Mouse (Mus musculus): ENCODE data around the gene C1qtnf1. TPM values are rescaled to one million over a fixed set of nuclear protein-coding genes. Genes with fewer than 3 reads are reported as not detected.

C1qtnf1 gene
- polyA plus RNA-seq, 1 experiment, result 9.8 TPM

DNA sequence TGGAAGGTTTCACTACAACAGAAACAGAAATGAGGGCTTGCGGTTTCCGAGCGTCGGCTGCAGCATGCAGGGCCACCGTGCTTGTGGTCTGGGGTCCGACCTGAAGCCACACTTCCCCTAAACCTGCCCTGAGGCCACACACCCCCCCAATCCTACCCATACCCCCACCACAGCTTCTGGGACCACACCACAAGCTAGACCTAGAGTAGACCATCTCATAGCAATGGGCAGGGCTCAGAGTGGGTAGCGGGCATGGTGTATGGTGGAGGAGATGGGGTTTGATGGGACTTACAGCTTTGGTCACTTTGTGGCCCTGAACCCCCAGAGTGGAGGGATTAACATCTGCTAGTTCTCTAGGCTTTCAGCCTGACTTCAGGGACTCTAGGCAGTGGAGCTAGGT is 63.2 kb downstream of the C1qtnf1 start:
- peaks cover 91% of the 10 kb centered on the region for H3K27me3 ChIP-seq (ENCODE audit: control insufficient read depth, insufficient read depth, insufficient read length)
- no peaks in the 10 kb centered on the region for H3K36me3 ChIP-seq (ENCODE audit: control insufficient read depth, insufficient read depth)
- H3K4me2 ChIP-seq (ENCODE audit: low read depth), result no peak overlapping the region
- no peak overlapping the region for H3ac ChIP-seq (ENCODE audit: control insufficient read depth, insufficient read length)
- no peak for TF ChIP-seq POLR2A (IDR thresholded peaks at IDR 0.05; ENCODE audit: insufficient read length, low read depth)
- no peak for TF ChIP-seq E2F4 (IDR thresholded peaks at IDR 0.05; ENCODE audit: insufficient read depth)
- no peak for TF ChIP-seq SRF (IDR thresholded peaks at IDR 0.05; ENCODE audit: control insufficient read depth, insufficient read length, low read depth)
- TF ChIP-seq MYOG (IDR thresholded peaks at IDR 0.05; ENCODE audit: control insufficient read depth in 1 of 3, insufficient read depth in 1 of 3, insufficient read length in 2 of 3, low read depth in 2 of 3), result no peak
- no peak for TF ChIP-seq REST (IDR thresholded peaks at IDR 0.05; ENCODE audit: insufficient read depth, insufficient read length)
- no peak for TF ChIP-seq POLR2AphosphoS2 (IDR thresholded peaks at IDR 0.05; ENCODE audit: insufficient read length, low read depth)
- no peak overlapping the region for H3K4me3 ChIP-seq
- H3K79me2 ChIP-seq (ENCODE audit: control insufficient read depth, insufficient read depth), result no peaks in the 10 kb centered on the region

DNA sequence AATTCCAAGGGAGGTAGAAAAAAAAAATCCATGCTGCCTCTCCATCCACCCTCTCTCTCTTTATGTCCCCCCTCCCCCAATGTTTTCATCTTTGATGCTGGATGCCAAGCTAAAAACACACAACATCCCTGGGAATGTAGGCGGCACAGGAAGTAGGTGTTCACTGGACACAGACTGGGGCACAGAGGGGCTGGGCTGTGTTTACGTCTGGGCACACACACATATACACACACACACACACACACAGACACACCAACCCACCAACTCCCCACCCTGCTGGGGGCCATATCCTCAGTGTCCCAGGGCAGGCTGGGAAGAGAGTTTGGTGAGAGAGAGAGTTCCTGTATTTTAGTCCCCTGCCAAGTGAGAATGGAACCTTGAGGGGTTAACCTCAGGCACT is 65.5 kb downstream of the C1qtnf1 start:
- Histone ChIP-seq H3ac (ENCODE audit: control insufficient read depth, insufficient read length) (no peak overlapping the region), H3K36me3 (ENCODE audit: control insufficient read depth, insufficient read depth) (no peaks in the 10 kb centered on the region), H3K79me2 (ENCODE audit: control insufficient read depth, insufficient read depth) (no peaks in the 10 kb centered on the region), H3K4me2 (ENCODE audit: low read depth) (no peak overlapping the region), H3K4me3 (no peak overlapping the region), H3K27me3 (ENCODE audit: control insufficient read depth, insufficient read depth, insufficient read length) (peaks cover 97% of the 10 kb centered on the region)
- TF ChIP-seq POLR2A (IDR thresholded peaks at IDR 0.05; ENCODE audit: insufficient read length, low read depth) (no peak), SRF (IDR thresholded peaks at IDR 0.05; ENCODE audit: control insufficient read depth, insufficient read length, low read depth) (no peak), TCF12 (IDR thresholded peaks at IDR 0.05; ENCODE audit: insufficient read depth, poor library complexity, severe bottlenecking) (no peak), CEBPB (IDR thresholded peaks at IDR 0.05; ENCODE audit: insufficient read depth, poor library complexity, severe bottlenecking) (no peak), E2F4 (IDR thresholded peaks at IDR 0.05; ENCODE audit: insufficient read depth) (no peak), REST (IDR thresholded peaks at IDR 0.05; ENCODE audit: insufficient read depth, insufficient read length) (no peak)

DNA sequence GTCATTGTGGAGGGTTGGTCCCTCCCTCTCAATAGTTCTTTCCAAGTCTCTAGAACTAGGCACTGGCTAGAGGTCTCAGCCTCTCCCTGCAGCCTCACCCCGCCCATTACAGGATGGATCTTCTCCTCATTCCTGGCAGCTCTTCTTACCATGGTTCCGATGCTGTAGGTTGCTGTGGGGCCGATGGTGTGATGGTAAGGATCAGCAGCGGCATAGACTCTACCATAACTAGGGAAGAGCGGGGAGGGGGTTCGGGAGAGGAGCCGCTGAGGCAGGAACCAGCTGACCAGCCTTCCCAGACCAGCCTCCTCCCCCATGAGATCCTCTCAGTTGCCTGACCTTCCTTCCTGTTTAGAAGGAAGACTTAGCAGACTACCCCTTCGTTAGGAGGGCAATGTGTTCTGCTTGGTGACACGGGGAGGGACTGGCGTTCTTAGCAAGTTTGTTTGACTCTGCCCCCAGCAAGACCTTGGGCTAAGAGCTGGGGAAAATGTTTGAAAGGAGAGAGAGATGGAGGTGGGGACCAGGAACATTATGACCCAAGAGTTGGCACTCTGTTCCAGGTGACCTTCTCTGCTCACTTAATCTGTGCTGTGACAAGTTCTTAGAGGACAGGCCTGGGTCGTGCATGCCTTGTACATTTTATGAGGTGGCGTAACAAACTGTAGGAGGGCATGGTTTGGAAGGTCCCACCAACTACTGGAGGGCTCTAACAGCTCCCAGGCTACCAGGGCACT is 66.2 kb downstream of the C1qtnf1 start:
- Histone ChIP-seq H3K27me3 (ENCODE audit: control insufficient read depth, insufficient read depth, insufficient read length) (peaks cover 97% of the 10 kb centered on the region), H3K79me2 (ENCODE audit: control insufficient read depth, insufficient read depth) (no peaks in the 10 kb centered on the region)

GRCm38 (mm10) chr11:118495065-118495464 is 67.1 kb downstream of the C1qtnf1 start:
- H3K79me2 ChIP-seq (ENCODE audit: control insufficient read depth, insufficient read depth), result no peaks in the 10 kb centered on the region
- no peaks in the 10 kb centered on the region for H3K36me3 ChIP-seq (ENCODE audit: control insufficient read depth, insufficient read depth)
- no peak overlapping the region for H3ac ChIP-seq (ENCODE audit: control insufficient read depth, insufficient read length)
- TF ChIP-seq USF1 (IDR thresholded peaks at IDR 0.05; ENCODE audit: low read depth) (no peak), SRF (IDR thresholded peaks at IDR 0.05; ENCODE audit: control insufficient read depth, insufficient read length, low read depth) (no peak), MYOD1 (IDR thresholded peaks at IDR 0.05; ENCODE audit: control insufficient read depth in 1 of 3, insufficient read length in 2 of 3, low read depth in 2 of 3) (no peak), TCF3 (IDR thresholded peaks at IDR 0.05; ENCODE audit: insufficient read length, low read depth) (no peak), POLR2AphosphoS2 (IDR thresholded peaks at IDR 0.05; ENCODE audit: insufficient read length, low read depth) (no peak), TCF12 (IDR thresholded peaks at IDR 0.05; ENCODE audit: insufficient read depth, poor library complexity, severe bottlenecking) (no peak), MAX (IDR thresholded peaks at IDR 0.05; ENCODE audit: low read depth) (no peak), CEBPB (IDR thresholded peaks at IDR 0.05; ENCODE audit: insufficient read depth, poor library complexity, severe bottlenecking) (no peak), E2F4 (IDR thresholded peaks at IDR 0.05; ENCODE audit: insufficient read depth) (no peak), POLR2A (IDR thresholded peaks at IDR 0.05; ENCODE audit: insufficient read length, low read depth) (no peak), REST (IDR thresholded peaks at IDR 0.05; ENCODE audit: insufficient read depth, insufficient read length) (no peak), MYOG (IDR thresholded peaks at IDR 0.05; ENCODE audit: control insufficient read depth in 1 of 3, insufficient read depth in 1 of 3, insufficient read length in 2 of 3, low read depth in 2 of 3) (no peak)
- no peak overlapping the region for H3K4me2 ChIP-seq (ENCODE audit: low read depth)
- H3K27me3 ChIP-seq (ENCODE audit: control insufficient read depth, insufficient read depth, insufficient read length), result peaks cover 98% of the 10 kb centered on the region
- H3K4me3 ChIP-seq, result no peak overlapping the region

More for the DNA sequence above, 66.2 kb downstream of the C1qtnf1 start:
- TF ChIP-seq MAX (IDR thresholded peaks at IDR 0.05; ENCODE audit: low read depth), result no peak
- TF ChIP-seq TCF12 (IDR thresholded peaks at IDR 0.05; ENCODE audit: insufficient read depth, poor library complexity, severe bottlenecking), result no peak
- TF ChIP-seq SRF (IDR thresholded peaks at IDR 0.05; ENCODE audit: control insufficient read depth, insufficient read length, low read depth), result no peak
- no peak for TF ChIP-seq USF1 (IDR thresholded peaks at IDR 0.05; ENCODE audit: low read depth)
- TF ChIP-seq MYOG (IDR thresholded peaks at IDR 0.05; ENCODE audit: control insufficient read depth in 1 of 3, insufficient read depth in 1 of 3, insufficient read length in 2 of 3, low read depth in 2 of 3), result no peak
- TF ChIP-seq REST (IDR thresholded peaks at IDR 0.05; ENCODE audit: insufficient read depth, insufficient read length), result no peak
- no peak for TF ChIP-seq MYOD1 (IDR thresholded peaks at IDR 0.05; ENCODE audit: control insufficient read depth in 1 of 3, insufficient read length in 2 of 3, low read depth in 2 of 3)
- no peak for TF ChIP-seq CEBPB (IDR thresholded peaks at IDR 0.05; ENCODE audit: insufficient read depth, poor library complexity, severe bottlenecking)
- Histone ChIP-seq H3K4me2 (ENCODE audit: low read depth) (no peak overlapping the region), H3K4me3 (no peak overlapping the region), H3ac (ENCODE audit: control insufficient read depth, insufficient read length) (no peak overlapping the region), H3K36me3 (ENCODE audit: control insufficient read depth, insufficient read depth) (no peaks in the 10 kb centered on the region)

DNA sequence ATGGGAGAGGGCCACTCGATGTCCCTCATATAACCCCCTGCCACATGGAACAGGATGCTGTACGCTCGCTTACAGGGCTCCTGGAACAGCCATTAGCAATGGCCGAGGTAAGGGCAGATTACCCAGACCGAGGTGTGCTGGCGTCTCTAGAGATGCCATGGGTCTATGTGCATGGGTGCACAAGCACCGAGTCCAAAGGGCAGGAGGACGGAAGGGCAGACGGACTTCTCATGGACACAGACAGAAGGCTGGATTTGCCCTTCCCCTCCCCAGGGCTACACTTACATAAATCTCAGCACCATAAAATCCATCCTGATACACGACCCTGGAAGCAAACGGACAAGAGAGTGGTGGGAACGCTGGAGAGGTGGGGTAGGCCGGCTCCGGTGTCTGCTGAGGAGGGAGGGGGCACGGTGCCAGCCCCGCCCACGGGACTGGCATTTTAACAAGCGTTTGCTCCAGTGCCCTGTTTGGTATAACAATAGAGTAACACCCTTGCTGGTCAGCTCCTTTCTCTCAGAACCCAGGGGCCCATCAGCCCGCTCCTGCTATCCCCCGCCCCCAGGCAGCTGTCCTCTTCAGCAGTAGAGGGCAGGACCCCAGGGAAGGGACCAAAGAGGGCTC is 68.2 kb downstream of the C1qtnf1 start:
- no peak overlapping the region for H3K4me2 ChIP-seq (ENCODE audit: low read depth)
- H3ac ChIP-seq (ENCODE audit: control insufficient read depth, insufficient read length), result no peak overlapping the region
- H3K27me3 ChIP-seq (ENCODE audit: control insufficient read depth, insufficient read depth, insufficient read length), result peaks cover 93% of the 10 kb centered on the region
- TF ChIP-seq MYOG (IDR thresholded peaks at IDR 0.05; ENCODE audit: control insufficient read depth in 1 of 3, insufficient read depth in 1 of 3, insufficient read length in 2 of 3, low read depth in 2 of 3) (no peak), CEBPB (IDR thresholded peaks at IDR 0.05; ENCODE audit: insufficient read depth, poor library complexity, severe bottlenecking) (no peak), SRF (IDR thresholded peaks at IDR 0.05; ENCODE audit: control insufficient read depth, insufficient read length, low read depth) (no peak), USF1 (IDR thresholded peaks at IDR 0.05; ENCODE audit: low read depth) (no peak)
- H3K79me2 ChIP-seq (ENCODE audit: control insufficient read depth, insufficient read depth), result no peaks in the 10 kb centered on the region
- H3K36me3 ChIP-seq (ENCODE audit: control insufficient read depth, insufficient read depth), result no peaks in the 10 kb centered on the region
- H3K4me3 ChIP-seq, result no peak overlapping the region

All from myocyte (in vitro differentiated cells).